In genomic region chr14:58068641-58069040, GRCm38 (mm10) we compare ENCODE assay signal across 29 mouse cellular contexts. TPM values are rescaled to one million over a fixed set of nuclear protein-coding genes. Genes with fewer than 3 reads are reported as not detected.
DNase-seq lines count a peak whose midpoint lies in the region; ATAC-seq lines count a peak whose summit lies in the region.
"Had no signal": no experiment of that assay in that cellular context is flagged by ENCODE, and none has a peak within 500 bp of the region (broad histone marks: within the 10 kb centered on the region; RNA-seq: fewer than 3 reads in every experiment).

No protein-coding gene starts in this region.

- no peak overlapping the region for H3K4me3 ChIP-seq in kidney, embryonic 14.5 days (ENCODE audit: low read length)
- H3K4me3 ChIP-seq: embryonic facial prominence, embryonic 10.5 days; forebrain, embryonic 10.5 days; heart, embryonic 12.5 days; hindbrain, embryonic 10.5 days; layer of hippocampus, adult 2 months; limb, embryonic 13.5 days; liver, embryonic 12.5 days; midbrain, embryonic 12.5 days had no signal

- 91% methylated on average over 1 of the region's 1 CpGs for WGBS in kidney, embryonic 14.5 days

- H3K4me1 ChIP-seq in kidney, embryonic 14.5 days (ENCODE audit: control insufficient read depth, insufficient read depth, low read length): no peaks in the 10 kb centered on the region
- H3K4me1 ChIP-seq: heart, embryonic 12.5 days had no signal

- no peaks in the 10 kb centered on the region for H3K9me3 ChIP-seq in kidney, embryonic 14.5 days (ENCODE audit: control insufficient read depth, low read length)
- H3K9me3 ChIP-seq: embryonic facial prominence, embryonic 10.5 days; forebrain, embryonic 10.5 days; heart, embryonic 12.5 days; hindbrain, embryonic 10.5 days; limb, embryonic 13.5 days; liver, embryonic 12.5 days; midbrain, embryonic 12.5 days had no signal

- H3K36me3 ChIP-seq in kidney, embryonic 14.5 days (ENCODE audit: control insufficient read depth, insufficient read depth, low read length): no peaks in the 10 kb centered on the region
- H3K36me3 ChIP-seq: embryonic facial prominence, embryonic 10.5 days; forebrain, embryonic 10.5 days; heart, embryonic 12.5 days; hindbrain, embryonic 10.5 days; limb, embryonic 13.5 days; liver, embryonic 12.5 days; midbrain, embryonic 12.5 days had no signal

- peak; percentile 56 for DNase-seq in adrenal gland, postnatal 10 days
- no peak for DNase-seq in adrenal gland, adult 8-10 months
- DNase-seq in kidney, postnatal 10 days: peak; percentile 43
- peak; percentile 21 for DNase-seq in adrenal gland, postnatal 14 days
- DNase-seq in kidney, postnatal 36 days: peak; percentile 54 to 67
- no peak for DNase-seq in cerebellum, adult 11 months
- DNase-seq in spleen, adult 12 weeks (ENCODE audit: low spot score): no peak
- DNase-seq: cerebellum, postnatal 10 days; gastrocnemius, postnatal 14 days; heart, adult 11 months; heart, postnatal 10 days; lung, adult 18-20 months; right cerebral cortex, postnatal 14 days; thymus, postnatal 25 days had no signal

- no peak overlapping the region for H3K4me2 ChIP-seq in kidney, embryonic 14.5 days (replicated peaks; ENCODE audit: low read depth, low read length)
- H3K4me2 ChIP-seq: heart, embryonic 12.5 days; limb, embryonic 13.5 days; liver, embryonic 12.5 days; midbrain, embryonic 12.5 days had no signal

- no peak overlapping the region for H3K27ac ChIP-seq in kidney, embryonic 14.5 days (ENCODE audit: low read depth, low read length)
- H3K27ac ChIP-seq: embryonic facial prominence, embryonic 10.5 days; forebrain, embryonic 10.5 days; hindbrain, embryonic 10.5 days; hindbrain, postnatal 0 days; layer of hippocampus, adult 2 months; limb, embryonic 13.5 days; liver, embryonic 12.5 days; midbrain, embryonic 12.5 days had no signal

- ATAC-seq in kidney, embryonic 14.5 days (ENCODE audit: low FRiP score, low TSS enrichment): no peak
- ATAC-seq: forebrain, embryonic 16.5 days; hindbrain, postnatal 0 days; liver, embryonic 12.5 days had no signal

- H3K9ac ChIP-seq in kidney, embryonic 14.5 days (ENCODE audit: low read depth, low read length): no peak overlapping the region
- H3K9ac ChIP-seq: heart, embryonic 12.5 days; limb, embryonic 13.5 days; liver, embryonic 12.5 days; midbrain, embryonic 12.5 days had no signal

- peaks cover 26% of the 10 kb centered on the region; the same call in 1 of the 2 replicates for H3K27me3 ChIP-seq in kidney, embryonic 14.5 days (ENCODE audit: control insufficient read depth, insufficient read depth, low read length)

RNA-seq across cellular contexts. Expression of gene Fgf9, which starts 1.7 kb away (rescaled TPM):
- 10 to 100 TPM; 14.7 to 14.8 TPM for total RNA-seq in adrenal gland, postnatal 10 days (2021)
- 10 to 100 TPM; 16.5 to 33.2 (median 28.2) TPM for total RNA-seq in adrenal gland, adult 8-10 months (2022)
- polyA plus RNA-seq in kidney, embryonic 14.5 days (2014; fragmentation: Nextera tagmentation; extraction: Ambion mirVana): 7.1 and 8.5 TPM in 2 replicates
- total RNA-seq in adrenal gland, postnatal 14 days (2021): 17.7 and 17.9 TPM in 2 replicates
- total RNA-seq: ES-E14; megakaryocyte, adult 5-6 weeks; neutrophil, adult 5-6 weeks had no signal
- polyA plus RNA-seq: spleen, adult 2 months had no signal

Comparison
In these comparisons a context has a peak if more than half of its experiments do, and no peak if none do; other contexts are left out.
1. DNase-seq: peak in adrenal gland, postnatal 10 days (single experiment), kidney, postnatal 10 days (single experiment), adrenal gland, postnatal 14 days (single experiment) and kidney, postnatal 36 days (2 of 2); none in adrenal gland, adult 8-10 months (single experiment), cerebellum, adult 11 months (single experiment) and spleen, adult 12 weeks (single experiment).